Mouse (Mus musculus): ENCODE results near the gene Npc1l1. TPM values are rescaled to one million over a fixed set of nuclear protein-coding genes. Genes with fewer than 3 reads are reported as not detected.

The Npc1l1 gene
- polyA plus RNA-seq, 1 experiment from 2014 or later, result 1.5 TPM

- no peak overlapping the region for H3K9ac ChIP-seq (ENCODE audit: low read length)
- H3K4me3 ChIP-seq (ENCODE audit: low read depth, low read length), result no peak overlapping the region
- no peak for ATAC-seq (ENCODE audit: low FRiP score, low TSS enrichment)
- H3K9me3 ChIP-seq (ENCODE audit: control insufficient read depth, low read length), result no peaks in the 10 kb centered on the region
- no peak overlapping the region for H3K27ac ChIP-seq (replicated peaks)
- no peaks in the 10 kb centered on the region for H3K36me3 ChIP-seq (ENCODE audit: control insufficient read depth, insufficient read depth, low read length)
- no peaks in the 10 kb centered on the region for H3K27me3 ChIP-seq (ENCODE audit: control insufficient read depth, insufficient read depth, low read length)
- DNase-seq (ENCODE audit: low spot score), result no peak
- 73% methylated on average over 7 of the region's 7 CpGs for WGBS
- H3K4me1 ChIP-seq (replicated peaks; ENCODE audit: control insufficient read depth, insufficient read depth), result no peaks in the 10 kb centered on the region
- TF ChIP-seq EP300 (optimal IDR thresholded peaks at IDR 0.05), result no peak
- TF ChIP-seq CTCF (IDR thresholded peaks at IDR 0.05; ENCODE audit: low read depth), result no peak
- H3K4me2 ChIP-seq (replicated peaks; ENCODE audit: low read depth), result no peak overlapping the region
Observed at GRCm38 (mm10) chr11:6165391-6166081, 64.4 kb downstream of the Npc1l1 start.

DNA sequence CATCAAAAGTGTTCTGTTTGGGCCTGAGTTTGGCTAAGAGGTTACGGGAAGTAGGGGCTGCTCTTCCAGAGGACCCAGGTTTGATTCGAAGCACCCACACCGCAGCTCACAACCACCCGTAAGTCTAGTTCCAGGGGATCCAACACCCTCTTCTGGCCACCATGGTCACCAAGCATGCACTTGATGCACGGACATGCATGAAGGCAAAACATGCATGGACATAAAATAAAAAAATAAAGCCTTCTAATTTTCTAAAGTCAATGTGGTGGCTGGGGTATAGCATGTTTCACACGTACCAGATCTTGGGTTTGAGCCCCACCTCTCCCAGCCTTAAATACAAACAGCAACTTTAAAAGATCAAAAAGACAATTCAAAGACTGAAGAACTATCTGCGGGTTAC, 65.2 kb downstream of the Npc1l1 start:
- no peak overlapping the region for H3K27ac ChIP-seq (replicated peaks)
- no peaks in the 10 kb centered on the region for H3K9me3 ChIP-seq (ENCODE audit: control insufficient read depth, low read length)
- WGBS, result 90% methylated on average over 7 of the region's 7 CpGs
- no peak for TF ChIP-seq EP300 (optimal IDR thresholded peaks at IDR 0.05)
- no peak for TF ChIP-seq CTCF (IDR thresholded peaks at IDR 0.05; ENCODE audit: low read depth)
- H3K4me2 ChIP-seq (replicated peaks; ENCODE audit: low read depth), result no peak overlapping the region
- no peaks in the 10 kb centered on the region for H3K36me3 ChIP-seq (ENCODE audit: control insufficient read depth, insufficient read depth, low read length)
- H3K4me3 ChIP-seq (ENCODE audit: low read depth, low read length), result no peak overlapping the region
- no peaks in the 10 kb centered on the region for H3K4me1 ChIP-seq (replicated peaks; ENCODE audit: control insufficient read depth, insufficient read depth)
- no peak for DNase-seq (ENCODE audit: low spot score)
- H3K27me3 ChIP-seq (ENCODE audit: control insufficient read depth, insufficient read depth, low read length), result no peaks in the 10 kb centered on the region
- H3K9ac ChIP-seq (ENCODE audit: low read length), result no peak overlapping the region
- no peak for ATAC-seq (ENCODE audit: low FRiP score, low TSS enrichment)

GRCm38 (mm10) chr11:6163706-6164105, 66.2 kb downstream of the Npc1l1 start:
- Histone ChIP-seq H3K27ac (replicated peaks) (no peak overlapping the region), H3K4me2 (replicated peaks; ENCODE audit: low read depth) (no peak overlapping the region), H3K9me3 (ENCODE audit: control insufficient read depth, low read length) (no peaks in the 10 kb centered on the region), H3K4me3 (ENCODE audit: low read depth, low read length) (no peak overlapping the region), H3K36me3 (ENCODE audit: control insufficient read depth, insufficient read depth, low read length) (no peaks in the 10 kb centered on the region), H3K9ac (ENCODE audit: low read length) (no peak overlapping the region), H3K4me1 (replicated peaks; ENCODE audit: control insufficient read depth, insufficient read depth) (no peaks in the 10 kb centered on the region), H3K27me3 (ENCODE audit: control insufficient read depth, insufficient read depth, low read length) (no peaks in the 10 kb centered on the region)
- 88% methylated on average over 12 of the region's 12 CpGs for WGBS
- TF ChIP-seq CTCF (IDR thresholded peaks at IDR 0.05; ENCODE audit: low read depth), result no peak
- no peak for TF ChIP-seq EP300 (optimal IDR thresholded peaks at IDR 0.05)
- DNase-seq (ENCODE audit: low spot score) (no peak), ATAC-seq (ENCODE audit: low FRiP score, low TSS enrichment) (no peak)

DNA sequence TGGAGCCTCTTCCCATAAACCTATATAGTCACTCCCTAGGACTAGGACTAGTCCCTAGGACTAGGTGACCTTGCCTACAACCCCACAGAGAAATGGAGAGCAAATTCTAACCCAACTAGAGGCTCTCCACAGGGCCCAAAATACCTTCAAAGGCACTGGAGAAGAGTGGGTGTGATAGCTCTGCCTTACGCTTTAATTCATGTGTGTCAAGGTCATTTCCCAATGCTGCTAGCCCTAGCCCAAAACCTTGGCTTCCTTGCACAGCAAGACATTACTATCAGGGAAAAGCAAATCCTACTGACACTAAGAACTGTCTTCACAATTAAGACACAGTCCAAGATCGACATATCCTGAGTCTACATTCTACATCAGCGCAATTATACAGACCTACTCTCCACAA, 66.9 kb downstream of the Npc1l1 start:
- H3K4me2 ChIP-seq (replicated peaks; ENCODE audit: low read depth), result no peak overlapping the region
- TF ChIP-seq CTCF (IDR thresholded peaks at IDR 0.05; ENCODE audit: low read depth) (no peak), EP300 (optimal IDR thresholded peaks at IDR 0.05) (no peak)
- H3K9ac ChIP-seq (ENCODE audit: low read length), result no peak overlapping the region
- H3K36me3 ChIP-seq (ENCODE audit: control insufficient read depth, insufficient read depth, low read length), result no peaks in the 10 kb centered on the region
- DNase-seq (ENCODE audit: low spot score) (no peak), ATAC-seq (ENCODE audit: low FRiP score, low TSS enrichment) (no peak)
- H3K9me3 ChIP-seq (ENCODE audit: control insufficient read depth, low read length), result no peaks in the 10 kb centered on the region
- no peaks in the 10 kb centered on the region for H3K4me1 ChIP-seq (replicated peaks; ENCODE audit: control insufficient read depth, insufficient read depth)
- no peak overlapping the region for H3K27ac ChIP-seq (replicated peaks)
- H3K4me3 ChIP-seq (ENCODE audit: low read depth, low read length), result no peak overlapping the region
- WGBS, result 96% methylated on average over 3 of the region's 3 CpGs
- H3K27me3 ChIP-seq (ENCODE audit: control insufficient read depth, insufficient read depth, low read length), result no peaks in the 10 kb centered on the region

DNA sequence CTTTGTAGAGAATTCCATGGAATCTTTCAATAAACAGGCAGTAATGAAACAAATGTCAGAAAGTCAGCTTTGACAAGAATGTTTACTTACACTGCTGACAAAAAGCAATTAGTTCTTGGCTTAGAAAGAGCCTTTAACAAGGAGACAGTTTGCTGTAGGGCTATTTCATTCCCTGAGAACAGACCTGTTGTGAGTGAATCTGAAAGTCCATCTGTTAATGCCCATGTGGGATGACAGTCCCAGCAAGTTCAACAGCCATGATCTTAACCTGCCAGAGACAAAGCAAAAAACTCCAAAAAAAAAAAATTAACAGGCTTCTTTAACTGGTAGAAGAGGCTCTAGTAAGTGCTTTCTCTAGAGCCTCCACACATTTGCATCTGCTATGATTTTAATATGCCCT, 68.4 kb downstream of the Npc1l1 start:
- no peaks in the 10 kb centered on the region for H3K4me1 ChIP-seq (replicated peaks; ENCODE audit: control insufficient read depth, insufficient read depth)
- H3K27ac ChIP-seq (replicated peaks), result no peak overlapping the region
- no peak overlapping the region for H3K4me2 ChIP-seq (replicated peaks; ENCODE audit: low read depth)
- H3K9ac ChIP-seq (ENCODE audit: low read length), result no peak overlapping the region
- H3K4me3 ChIP-seq (ENCODE audit: low read depth, low read length), result no peak overlapping the region
- TF ChIP-seq CTCF (IDR thresholded peaks at IDR 0.05; ENCODE audit: low read depth) (no peak), EP300 (optimal IDR thresholded peaks at IDR 0.05) (no peak)
- H3K36me3 ChIP-seq (ENCODE audit: control insufficient read depth, insufficient read depth, low read length), result no peaks in the 10 kb centered on the region
- H3K9me3 ChIP-seq (ENCODE audit: control insufficient read depth, low read length), result no peaks in the 10 kb centered on the region
- ATAC-seq (ENCODE audit: low FRiP score, low TSS enrichment), result no peak
- H3K27me3 ChIP-seq (ENCODE audit: control insufficient read depth, insufficient read depth, low read length), result no peaks in the 10 kb centered on the region
- no peak for DNase-seq (ENCODE audit: low spot score)

Other genes starting within 250 kb of the Npc1l1 start
- gene Camk2b, start 163.8 kb downstream of the Npc1l1 start, polyA plus RNA-seq (2015; fragmentation: Nextera tagmentation; extraction: Ambion mirVana), result 4.0 and 4.2 TPM in 2 replicates
- 0.27 and 0.33 TPM in 2 replicates for gene A730071L15Rik, start 30.1 kb downstream of the Npc1l1 start, polyA plus RNA-seq (2015; fragmentation: Nextera tagmentation; extraction: Ambion mirVana)
- 22.1 and 23.3 TPM in 2 replicates for gene Nudcd3, start 29.7 kb downstream of the Npc1l1 start, polyA plus RNA-seq (2015; fragmentation: Nextera tagmentation; extraction: Ambion mirVana)
- 50.3 and 54.7 TPM in 2 replicates for gene Ddx56, start 37.6 kb upstream of the Npc1l1 start, polyA plus RNA-seq (2015; fragmentation: Nextera tagmentation; extraction: Ambion mirVana)
- 99.1 and 99.8 TPM in 2 replicates for gene Tmed4, start 44.7 kb upstream of the Npc1l1 start, polyA plus RNA-seq (2015; fragmentation: Nextera tagmentation; extraction: Ambion mirVana)
- 82.3 and 99.8 TPM in 2 replicates for gene Ogdh, start 61.5 kb upstream of the Npc1l1 start, polyA plus RNA-seq (2015; fragmentation: Nextera tagmentation; extraction: Ambion mirVana)
- gene Zmiz2, start 158.9 kb upstream of the Npc1l1 start, polyA plus RNA-seq (2015; fragmentation: Nextera tagmentation; extraction: Ambion mirVana), result 7.1 and 8.7 TPM in 2 replicates
- gene Ppia, start 185.3 kb upstream of the Npc1l1 start, polyA plus RNA-seq (2015; fragmentation: Nextera tagmentation; extraction: Ambion mirVana), result 4,199 and 4,786 TPM in 2 replicates
- 187 and 198 TPM in 2 replicates for gene H2afv, start 214.3 kb upstream of the Npc1l1 start, polyA plus RNA-seq (2015; fragmentation: Nextera tagmentation; extraction: Ambion mirVana)
- 17.5 and 19.6 TPM in 2 replicates for gene Purb, start 245.8 kb upstream of the Npc1l1 start, polyA plus RNA-seq (2015; fragmentation: Nextera tagmentation; extraction: Ambion mirVana)